Mouse (Mus musculus): ENCODE measurements around the gene Phf14.

GRCm38 (mm10) chr6:11906890-11907268 lies 730 bp upstream of the Phf14 start:
- no peak for TF ChIP-seq POLR2A (IDR thresholded peaks at IDR 0.05; ENCODE audit: borderline replicate concordance, low read depth, low read length)
- TF ChIP-seq CTCF (IDR thresholded peaks at IDR 0.05; ENCODE audit: low read depth, low read length) = no peak

Data from bone marrow macrophage, adult 2 months (primary cell).